Mouse (Mus musculus): Measurements from ENCODE around the gene Cisd3. TPM values are rescaled to one million over a fixed set of nuclear protein-coding genes. Genes with fewer than 3 reads are reported as not detected.
"Not testable (repeated sequence)": the region's sequence is repeated elsewhere in the genome, so short reads cannot be mapped to it uniquely, and the experiment has no call there.

The Cisd3 gene
- polyA plus RNA-seq (2016; fragmentation: Nextera tagmentation; extraction: Ambion mirVana), result 12.6 and 14.7 TPM in 2 replicates

GRCm38 (mm10) chr11:97685613-97686321 lies at the start of gene Cisd3:
Gene Cisd3, plus strand, starts transcription at chr11:97685826.
- peaks cover 31% of the 10 kb centered on the region for H3K4me1 ChIP-seq
- H3K9me3 ChIP-seq (replicated peaks), result no peaks in the 10 kb centered on the region
- H3K27ac ChIP-seq, result no peak within 1 kb of the TSS
- peak within 1 kb of the TSS; percentile 45 for H3K4me3 ChIP-seq
- H3K4me2 ChIP-seq, result peak within 1 kb of the TSS; percentile 74
- peaks cover 40% of the 10 kb centered on the region for H3K27me3 ChIP-seq (replicated peaks)
- H3K9ac ChIP-seq, result peak within 1 kb of the TSS; percentile 44; the same call in 1 of the 2 replicates
- 2% methylated on average over 43 of the region's 43 CpGs for WGBS (ENCODE audit: insufficient replicate concordance)
- H3K36me3 ChIP-seq, result peaks cover 9% of the 10 kb centered on the region
- ATAC-seq, result peak; percentile 82

- Histone ChIP-seq H3K4me3 (no peak overlapping the region), H3K9ac (no peak overlapping the region), H3K4me1 (no peaks in the 10 kb centered on the region), H3K36me3 (no peaks in the 10 kb centered on the region), H3K4me2 (no peak overlapping the region), H3K9me3 (replicated peaks) (no peaks in the 10 kb centered on the region), H3K27ac (no peak overlapping the region), H3K27me3 (replicated peaks) (0 out of 2 replicates have a peak, but pooled peaks cover 3% of the 10 kb centered on the region)
- 17% methylated on average over 8 of the region's 8 CpGs for WGBS (ENCODE audit: insufficient replicate concordance)
- no peak for ATAC-seq
These were observed 44.0 kb upstream of the Cisd3 start for GRCm38 (mm10) chr11:97641668-97642067.

- no peak overlapping the region for H3K27ac ChIP-seq
- no peak for ATAC-seq
- no peaks in the 10 kb centered on the region for H3K9me3 ChIP-seq (replicated peaks)
- no peak overlapping the region for H3K4me3 ChIP-seq
- H3K9ac ChIP-seq, result no peak overlapping the region
- H3K27me3 ChIP-seq (replicated peaks), result 0 out of 2 replicates have a peak, but pooled peaks cover 3% of the 10 kb centered on the region
- no peak overlapping the region for H3K4me2 ChIP-seq
- H3K4me1 ChIP-seq, result no peaks in the 10 kb centered on the region
- WGBS (ENCODE audit: insufficient replicate concordance), result 34% methylated on average over 2 of the region's 2 CpGs
- H3K36me3 ChIP-seq, result no peaks in the 10 kb centered on the region
These were observed 42.9 kb upstream of the Cisd3 start for GRCm38 (mm10) chr11:97642746-97643145.

GRCm38 (mm10) chr11:97643380-97644055 lies 42.1 kb upstream of the Cisd3 start:
- Histone ChIP-seq H3K9ac (no peak overlapping the region), H3K4me2 (no peak overlapping the region), H3K9me3 (replicated peaks) (no peaks in the 10 kb centered on the region), H3K36me3 (no peaks in the 10 kb centered on the region), H3K27me3 (replicated peaks) (0 out of 2 replicates have a peak, but pooled peaks cover under 1% of the 10 kb centered on the region), H3K27ac (no peak overlapping the region), H3K4me3 (no peak overlapping the region), H3K4me1 (no peaks in the 10 kb centered on the region)
- WGBS (ENCODE audit: insufficient replicate concordance), result 64% methylated on average over 8 of the region's 8 CpGs
- ATAC-seq, result no peak

GRCm38 (mm10) chr11:97644834-97645233 lies 40.8 kb upstream of the Cisd3 start:
- no peaks in the 10 kb centered on the region for H3K4me1 ChIP-seq
- no peak overlapping the region for H3K4me3 ChIP-seq
- 0% methylated on average over 6 of the region's 6 CpGs for whole genome bisulfite sequencing (ENCODE audit: insufficient replicate concordance)
- ATAC-seq, result no peak
- H3K27ac ChIP-seq, result no peak overlapping the region
- no peaks in the 10 kb centered on the region for H3K36me3 ChIP-seq
- H3K9me3 ChIP-seq (replicated peaks), result no peaks in the 10 kb centered on the region
- no peak overlapping the region for H3K4me2 ChIP-seq
- H3K9ac ChIP-seq, result no peak overlapping the region
- no peaks in the 10 kb centered on the region for H3K27me3 ChIP-seq (replicated peaks)

GRCm38 (mm10) chr11:97648541-97648940 lies 37.1 kb upstream of the Cisd3 start:
- H3K4me3 ChIP-seq; H3K36me3 ChIP-seq; ATAC-seq; H3K9me3 ChIP-seq (replicated peaks); H3K9ac ChIP-seq; H3K27me3 ChIP-seq (replicated peaks); H3K27ac ChIP-seq; H3K4me2 ChIP-seq; H3K4me1 ChIP-seq: not testable (repeated sequence)
- 69% methylated on average over 4 of the region's 4 CpGs for WGBS (ENCODE audit: insufficient replicate concordance)

- 67% methylated on average over 5 of the region's 5 CpGs for WGBS (ENCODE audit: insufficient replicate concordance)
- no peak for ATAC-seq
- Histone ChIP-seq H3K4me2 (no peak overlapping the region), H3K4me1 (no peaks in the 10 kb centered on the region), H3K27ac (no peak overlapping the region), H3K36me3 (no peaks in the 10 kb centered on the region), H3K9ac (no peak overlapping the region), H3K9me3 (replicated peaks) (no peaks in the 10 kb centered on the region), H3K27me3 (replicated peaks) (peaks cover 10% of the 10 kb centered on the region; the same call in 1 of the 2 replicates), H3K4me3 (no peak overlapping the region)
These were observed 35.3 kb upstream of the Cisd3 start for GRCm38 (mm10) chr11:97650341-97650740.

- H3K4me1 ChIP-seq; H3K9ac ChIP-seq; H3K4me3 ChIP-seq; H3K36me3 ChIP-seq; H3K9me3 ChIP-seq (replicated peaks); H3K27ac ChIP-seq; H3K4me2 ChIP-seq; ATAC-seq: not testable (repeated sequence)
- WGBS (ENCODE audit: insufficient replicate concordance), result 83% methylated on average over 11 of the region's 11 CpGs
- H3K27me3 ChIP-seq (replicated peaks), result peaks cover 27% of the 10 kb centered on the region
These were observed 32.2 kb upstream of the Cisd3 start for GRCm38 (mm10) chr11:97653376-97653775.

- Histone ChIP-seq H3K27me3 (replicated peaks) (peaks cover 36% of the 10 kb centered on the region), H3K9ac (no peak overlapping the region), H3K9me3 (replicated peaks) (no peaks in the 10 kb centered on the region), H3K4me1 (peaks cover 6% of the 10 kb centered on the region), H3K4me2 (no peak overlapping the region), H3K36me3 (no peaks in the 10 kb centered on the region), H3K27ac (no peak overlapping the region), H3K4me3 (no peak overlapping the region)
- no peak for ATAC-seq
- 62% methylated on average over 2 of the region's 2 CpGs for WGBS (ENCODE audit: insufficient replicate concordance)
These were observed 31.4 kb upstream of the Cisd3 start for GRCm38 (mm10) chr11:97654210-97654609.

- WGBS (ENCODE audit: insufficient replicate concordance), result 67% methylated on average over 14 of the region's 14 CpGs
- no peak overlapping the region for H3K27ac ChIP-seq
- peaks cover 25% of the 10 kb centered on the region for H3K4me1 ChIP-seq
- H3K9ac ChIP-seq, result no peak overlapping the region
- H3K4me3 ChIP-seq, result no peak overlapping the region
- no peaks in the 10 kb centered on the region for H3K36me3 ChIP-seq
- peaks cover 54% of the 10 kb centered on the region for H3K27me3 ChIP-seq (replicated peaks)
- no peaks in the 10 kb centered on the region for H3K9me3 ChIP-seq (replicated peaks)
- no peak overlapping the region for H3K4me2 ChIP-seq
- no peak for ATAC-seq
These were observed 29.2 kb upstream of the Cisd3 start for GRCm38 (mm10) chr11:97656269-97656971.

- Histone ChIP-seq H3K4me1 (peaks cover 35% of the 10 kb centered on the region), H3K4me2 (no peak overlapping the region), H3K4me3 (no peak overlapping the region), H3K9me3 (replicated peaks) (no peaks in the 10 kb centered on the region), H3K9ac (no peak overlapping the region), H3K27ac (no peak overlapping the region), H3K27me3 (replicated peaks) (peaks cover 59% of the 10 kb centered on the region), H3K36me3 (no peaks in the 10 kb centered on the region)
- no peak for ATAC-seq
- WGBS (ENCODE audit: insufficient replicate concordance), result 47% methylated on average over 5 of the region's 6 CpGs
These were observed 28.3 kb upstream of the Cisd3 start for GRCm38 (mm10) chr11:97657184-97657945.

Data from liver, embryonic 12.5 days (tissue).